In the genomic region with DNA sequence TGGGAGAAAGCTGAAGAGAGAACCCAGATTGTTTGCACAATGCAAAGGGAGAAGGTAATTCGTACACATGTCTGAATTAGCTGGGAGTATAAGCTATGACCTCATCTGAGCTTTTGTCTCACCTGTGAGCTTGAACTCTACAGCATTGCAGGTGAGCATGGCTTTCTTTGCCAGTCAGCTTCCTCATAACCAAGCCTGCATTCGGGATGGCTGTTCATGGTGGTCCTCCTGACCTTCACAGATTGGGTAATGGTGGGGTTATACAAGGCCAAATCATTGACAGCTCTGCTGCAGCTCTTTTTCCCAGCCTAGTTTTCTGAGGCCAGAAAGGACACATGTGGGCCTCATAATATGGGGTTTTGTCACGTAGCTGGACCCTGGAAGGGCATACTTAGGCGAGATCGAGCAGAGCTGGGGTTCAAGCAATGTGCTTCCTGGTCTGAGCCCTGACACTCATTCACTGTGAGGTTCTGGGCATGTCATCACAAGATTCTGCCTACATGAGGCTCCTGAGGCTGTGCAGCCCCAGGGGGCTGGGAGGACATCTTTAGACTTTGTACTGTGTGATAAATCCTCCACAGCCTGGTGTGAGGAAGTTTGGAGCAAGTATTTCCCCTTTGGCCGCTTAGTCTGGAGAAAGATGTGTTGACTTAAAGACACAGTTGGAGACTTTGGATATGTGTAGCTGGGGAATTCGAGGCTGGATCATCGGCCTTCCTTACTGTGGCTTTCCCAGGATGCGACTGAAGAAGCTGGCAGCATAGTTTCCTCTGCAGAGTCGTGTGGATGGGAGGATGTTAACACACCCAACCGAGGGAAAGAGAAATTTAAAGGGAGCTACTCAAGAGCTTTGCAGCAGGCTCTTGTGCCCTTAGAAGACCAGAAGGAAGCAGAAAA, we compare ENCODE assay signal across 11 mouse cellular contexts. TPM values are rescaled to one million over a fixed set of nuclear protein-coding genes. Genes with fewer than 3 reads are reported as not detected.
DNase-seq lines count a peak whose midpoint lies in the region; ATAC-seq and TF ChIP-seq lines count a peak whose summit lies in the region.
"Had no signal": no experiment of that assay in that cellular context is flagged by ENCODE, and none has a peak within 500 bp of the region (broad histone marks: within the 10 kb centered on the region; RNA-seq: fewer than 3 reads in every experiment).

No protein-coding gene starts in this region.

- TF ChIP-seq CTCF in lung, embryonic 14.5 days (IDR thresholded peaks at IDR 0.05; ENCODE audit: low read depth), result no peak

- H3K27ac ChIP-seq in lung, embryonic 14.5 days (ENCODE audit: low read depth), result peak overlapping the region; percentile 87
- H3K27ac ChIP-seq in heart, embryonic 14.5 days (replicated peaks in 1 of 2; ENCODE audit: control insufficient read depth in 1 of 2, insufficient read depth in 1 of 2, low read depth in 2 of 2, low read length in 2 of 2), result peak overlapping the region; percentile 85 to 87
- H3K27ac ChIP-seq in limb, embryonic 15.5 days, result peak overlapping the region; percentile 81
- H3K27ac ChIP-seq: liver, embryonic 13.5 days had no signal

- no peaks in the 10 kb centered on the region for H3K9me3 ChIP-seq in lung, embryonic 14.5 days (ENCODE audit: low read depth, low read length)
- H3K9me3 ChIP-seq in heart, embryonic 14.5 days (ENCODE audit: control insufficient read depth, low read length), result no peaks in the 10 kb centered on the region
- no peaks in the 10 kb centered on the region for H3K9me3 ChIP-seq in limb, embryonic 15.5 days
- H3K9me3 ChIP-seq: liver, embryonic 13.5 days had no signal

- peak; percentile 8 to 68 for DNase-seq in adrenal gland, adult (ENCODE audit: inconsistent age in 2 of 2, low spot score in 1 of 2)
- no peak for DNase-seq in adrenal gland, postnatal 4 days (ENCODE audit: low spot score in 2 of 2)
- peak; percentile 60 for DNase-seq in lung, embryonic 14.5 days
- DNase-seq in lung, postnatal 36 days, result no peak
- DNase-seq in cerebellum, adult 11 months, result no peak
- no peak for DNase-seq in embryo, embryonic 11 days
- DNase-seq: cerebellum, adult 11-12 months; liver, embryonic 13.5 days; thymus, postnatal 14 days had no signal

- no peak overlapping the region; the same call in 1 of the 2 replicates for H3K4me3 ChIP-seq in lung, embryonic 14.5 days (ENCODE audit: low read depth, low read length)
- H3K4me3 ChIP-seq in heart, embryonic 14.5 days (ENCODE audit: control insufficient read depth in 1 of 2, insufficient read depth in 1 of 2, low read depth in 1 of 2, low read length in 2 of 2), result no peak overlapping the region; a peak in 1 of 4 replicates
- H3K4me3 ChIP-seq in limb, embryonic 15.5 days, result peak overlapping the region; percentile 29
- H3K4me3 ChIP-seq: liver, embryonic 13.5 days had no signal

- H3K27me3 ChIP-seq in lung, embryonic 14.5 days (ENCODE audit: insufficient read depth, low read length), result no peaks in the 10 kb centered on the region
- no peaks in the 10 kb centered on the region for H3K27me3 ChIP-seq in heart, embryonic 14.5 days (ENCODE audit: control insufficient read depth, insufficient read depth, low read length)
- H3K27me3 ChIP-seq in limb, embryonic 15.5 days, result no peaks in the 10 kb centered on the region
- H3K27me3 ChIP-seq: liver, embryonic 13.5 days had no signal

- peaks cover 26% of the 10 kb centered on the region for H3K4me1 ChIP-seq in lung, embryonic 14.5 days (ENCODE audit: insufficient read depth)
- H3K4me1 ChIP-seq in heart, embryonic 14.5 days (ENCODE audit: control insufficient read depth in 2 of 2, insufficient read depth in 2 of 2, low read length in 2 of 2), result peaks cover 18 to 24% of the 10 kb centered on the region in 2 experiments
- H3K4me1 ChIP-seq in limb, embryonic 15.5 days, result peaks cover 58% of the 10 kb centered on the region
- H3K4me1 ChIP-seq: liver, embryonic 13.5 days had no signal

- no peak overlapping the region for H3K9ac ChIP-seq in lung, embryonic 14.5 days
- peak overlapping the region; percentile 38; the same call in 1 of the 2 replicates for H3K9ac ChIP-seq in heart, embryonic 14.5 days (ENCODE audit: low read length)
- no peak overlapping the region for H3K9ac ChIP-seq in limb, embryonic 15.5 days
- H3K9ac ChIP-seq: liver, embryonic 13.5 days had no signal

- H3K36me3 ChIP-seq in lung, embryonic 14.5 days (ENCODE audit: insufficient read depth), result no peaks in the 10 kb centered on the region
- H3K36me3 ChIP-seq in heart, embryonic 14.5 days (ENCODE audit: control insufficient read depth, insufficient read depth, low read length), result no peaks in the 10 kb centered on the region
- no peaks in the 10 kb centered on the region for H3K36me3 ChIP-seq in limb, embryonic 15.5 days
- H3K36me3 ChIP-seq: liver, embryonic 13.5 days had no signal

- WGBS in lung, embryonic 14.5 days, result 34% methylated on average over 11 of the region's 11 CpGs
- 51% methylated on average over 11 of the region's 11 CpGs for WGBS in heart, embryonic 14.5 days
- WGBS in limb, embryonic 15.5 days, result 35% methylated on average over 11 of the region's 11 CpGs

- peak; percentile 6 for ATAC-seq in lung, embryonic 14.5 days (ENCODE audit: insufficient read depth)
- peak; percentile 44; the same call in 1 of the 2 replicates for ATAC-seq in heart, embryonic 14.5 days (ENCODE audit: insufficient number of reproducible peaks, insufficient read depth, low FRiP score, low read depth)
- no peak for ATAC-seq in limb, embryonic 15.5 days (ENCODE audit: insufficient number of reproducible peaks, low FRiP score, low TSS enrichment, low read depth)

- H3K4me2 ChIP-seq in lung, embryonic 14.5 days, result peak overlapping the region; percentile 55
- H3K4me2 ChIP-seq in heart, embryonic 14.5 days (ENCODE audit: low read length), result peak overlapping the region; percentile 21
- peak overlapping the region; percentile 38 for H3K4me2 ChIP-seq in limb, embryonic 15.5 days
- H3K4me2 ChIP-seq: liver, embryonic 13.5 days had no signal

RNA-seq across cellular contexts. Expression of gene Kcne4, which starts 2.3 kb away (rescaled TPM):
- 1 to 10 TPM; 6.9 to 7.7 TPM for total RNA-seq in adrenal gland, postnatal 4 days (2021)
- polyA plus RNA-seq in lung, embryonic 14.5 days (2014; fragmentation: Nextera tagmentation; extraction: Ambion mirVana), result 10.9 and 12.4 TPM in 2 replicates
- polyA plus RNA-seq in heart, embryonic 14.5 days (2014; fragmentation: Nextera tagmentation; extraction: Ambion mirVana), result 3.3 and 4.2 TPM in 2 replicates
- polyA plus RNA-seq in limb, embryonic 15.5 days (2015; fragmentation: Nextera tagmentation; extraction: Ambion mirVana), result 28.8 and 29.6 TPM in 2 replicates

Comparison
In these comparisons a context has a peak if more than half of its experiments do, and no peak if none do; other contexts are left out.
1. DNase-seq: peak in adrenal gland, adult (2 of 2) and lung, embryonic 14.5 days (single experiment); none in adrenal gland, postnatal 4 days (0 of 2), lung, postnatal 36 days (single experiment), cerebellum, adult 11 months (single experiment) and embryo, embryonic 11 days (single experiment).
2. Peak in every context shown above with its lines, with median percentiles within 50 percentile points of each other: H3K27ac ChIP-seq and H3K4me2 ChIP-seq.